ENCODE assay signal across 18 mouse cellular contexts in the genomic region with DNA sequence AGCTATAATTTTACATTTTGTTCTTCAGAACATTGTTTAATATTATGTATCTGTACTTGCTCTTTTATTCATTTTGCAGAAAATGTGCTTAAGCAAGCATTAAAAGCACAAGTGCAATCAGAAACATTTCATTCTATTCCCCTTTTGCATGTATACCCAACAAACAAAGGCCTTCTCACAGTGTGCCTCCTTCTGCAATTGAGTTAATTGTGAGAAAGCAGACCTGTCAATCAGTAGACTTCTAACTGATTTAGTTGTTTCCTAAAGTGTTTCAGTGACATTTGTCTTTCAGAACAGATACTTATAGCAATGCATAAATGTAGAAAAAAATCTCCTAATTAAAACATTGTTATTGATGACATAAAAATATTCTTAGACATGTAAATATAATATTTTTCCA.
"Had no signal": no experiment of that assay in that cellular context is flagged by ENCODE, and none has a peak within 500 bp of the region (broad histone marks: within the 10 kb centered on the region; RNA-seq: fewer than 3 reads in every experiment).

No protein-coding gene starts in this region.

- H3K4me3 ChIP-seq: kidney, embryonic 15.5 days; limb, embryonic 12.5 days; limb, embryonic 15.5 days; stomach, embryonic 15.5 days had no signal

- H3K9ac ChIP-seq: kidney, embryonic 15.5 days; limb, embryonic 12.5 days; limb, embryonic 15.5 days; liver, embryonic 14.5 days; liver, postnatal 0 days; lung, embryonic 14.5 days; stomach, embryonic 15.5 days had no signal

- DNase-seq: kidney, adult 8-10 months; kidney, postnatal 10 days; kidney, postnatal 36 days; left cerebral cortex, postnatal 4 days; liver, postnatal 0 days; lung, embryonic 14.5 days; right cerebral cortex, postnatal 25 days; spleen, adult 18-20 months; thymus, postnatal 25 days had no signal

- ATAC-seq: intestine, postnatal 0 days; liver, postnatal 0 days; lung, postnatal 0 days had no signal

- H3K27ac ChIP-seq: kidney, embryonic 15.5 days; limb, embryonic 12.5 days; limb, embryonic 15.5 days; liver, embryonic 14.5 days; macrophage; stomach, embryonic 15.5 days had no signal

- H3K4me1 ChIP-seq: kidney, embryonic 15.5 days; limb, embryonic 12.5 days; limb, embryonic 15.5 days; stomach, embryonic 15.5 days had no signal

- H3K4me2 ChIP-seq: kidney, embryonic 15.5 days; limb, embryonic 12.5 days; limb, embryonic 15.5 days; liver, embryonic 11.5 days; lung, embryonic 14.5 days; stomach, embryonic 15.5 days had no signal

- H3K36me3 ChIP-seq: kidney, embryonic 15.5 days; limb, embryonic 12.5 days; limb, embryonic 15.5 days; stomach, embryonic 15.5 days had no signal

- H3K9me3 ChIP-seq: kidney, embryonic 15.5 days; limb, embryonic 12.5 days; limb, embryonic 15.5 days; stomach, embryonic 15.5 days had no signal

- H3K27me3 ChIP-seq: kidney, embryonic 15.5 days; limb, embryonic 12.5 days; limb, embryonic 15.5 days; stomach, embryonic 15.5 days had no signal
